Comparison of ENCODE assay signal across 8 mouse cellular contexts in genomic region chr2:177758941-177759558, GRCm38 (mm10). TPM values are rescaled to one million over a fixed set of nuclear protein-coding genes. Genes with fewer than 3 reads are reported as not detected.
DNase-seq lines count a peak whose midpoint lies in the region; ATAC-seq and TF ChIP-seq lines count a peak whose summit lies in the region.
"Not testable (repeated sequence)": the region's sequence is repeated elsewhere in the genome, so short reads cannot be mapped to it uniquely, and the experiment has no call there.

TSS of gene Gm14322 (plus strand) at chr2:177759288.

- not testable (repeated sequence) for H3K27me3 ChIP-seq in limb, embryonic 14.5 days (ENCODE audit: control insufficient read depth, insufficient read depth, low read length); midbrain, embryonic 14.5 days (ENCODE audit: control insufficient read depth, insufficient read depth, low read length); stomach, embryonic 15.5 days (replicated peaks)

- not testable (repeated sequence) for ATAC-seq in limb, embryonic 14.5 days (ENCODE audit: low FRiP score, low read depth); midbrain, embryonic 14.5 days (ENCODE audit: low FRiP score, low TSS enrichment); stomach, embryonic 15.5 days (ENCODE audit: insufficient read depth, low FRiP score, low read depth)

- H3K27ac ChIP-seq in limb, embryonic 14.5 days (replicated peaks; ENCODE audit: low read depth, low read length); midbrain, embryonic 14.5 days (replicated peaks; ENCODE audit: low read depth, low read length); stomach, embryonic 15.5 days: not testable (repeated sequence)

- not testable (repeated sequence) for H3K4me1 ChIP-seq in limb, embryonic 14.5 days (ENCODE audit: control insufficient read depth, insufficient read depth, low read length); midbrain, embryonic 14.5 days (ENCODE audit: control insufficient read depth, insufficient read depth, low read length); stomach, embryonic 15.5 days

- 25% methylated on average over 9 of the region's 9 CpGs for WGBS in limb, embryonic 14.5 days
- 20% methylated on average over 9 of the region's 9 CpGs for WGBS in midbrain, embryonic 14.5 days
- 15% methylated on average over 9 of the region's 9 CpGs for WGBS in stomach, embryonic 15.5 days

- not testable (repeated sequence) for H3K36me3 ChIP-seq in limb, embryonic 14.5 days (ENCODE audit: control insufficient read depth, insufficient read depth, low read length); midbrain, embryonic 14.5 days (ENCODE audit: control insufficient read depth, insufficient read depth, low read length); stomach, embryonic 15.5 days

- not testable (repeated sequence) for H3K9ac ChIP-seq in limb, embryonic 14.5 days (ENCODE audit: low read depth, low read length, severe bottlenecking); midbrain, embryonic 14.5 days (replicated peaks; ENCODE audit: low read length); stomach, embryonic 15.5 days

- peak; percentile 57 for DNase-seq in ES-CJ7 (ENCODE audit: low read depth, low spot score)
- peak; percentile 81 for DNase-seq in cerebellum, adult 9-10 months
- peak; percentile 22 to 62 for DNase-seq in frontal cortex, postnatal 10 days (ENCODE audit: low spot score in 2 of 2)
- peak; percentile 40 to 52 for DNase-seq in heart, postnatal 14 days
- peak; percentile 46 to 47 for DNase-seq in kidney, postnatal 25 days
- peak; percentile 2 for DNase-seq in limb, embryonic 14.5 days (ENCODE audit: low spot score)
- peak; percentile 8 for DNase-seq in midbrain, embryonic 14.5 days

- intact Hi-C loops in heart, postnatal 14 days (cut with DNase I): not testable (repeated sequence)

- not testable (repeated sequence) for H3K9me3 ChIP-seq in limb, embryonic 14.5 days (ENCODE audit: control insufficient read depth, low read length); midbrain, embryonic 14.5 days (ENCODE audit: control insufficient read depth, low read length); stomach, embryonic 15.5 days

- 0 out of 2 replicates have a peak within 1 kb of the TSS, but pooled peaks have one; percentile 13 for H3K4me2 ChIP-seq in limb, embryonic 14.5 days (replicated peaks; ENCODE audit: low read depth, low read length, severe bottlenecking)
- peak within 1 kb of the TSS; percentile 28; the same call in 1 of the 2 replicates for H3K4me2 ChIP-seq in midbrain, embryonic 14.5 days (ENCODE audit: low read length)
- not testable (repeated sequence) for H3K4me2 ChIP-seq in stomach, embryonic 15.5 days

- not testable (repeated sequence) for TF ChIP-seq POLR2A in limb, embryonic 14.5 days (IDR thresholded peaks at IDR 0.05; ENCODE audit: borderline replicate concordance, extremely low read depth, insufficient read depth, insufficient read length)

- peak within 1 kb of the TSS; percentile 27 for H3K4me3 ChIP-seq in limb, embryonic 14.5 days (replicated peaks; ENCODE audit: low read length)
- H3K4me3 ChIP-seq in midbrain, embryonic 14.5 days (replicated peaks; ENCODE audit: low read depth, low read length): peak within 1 kb of the TSS; percentile 23
- H3K4me3 ChIP-seq in stomach, embryonic 15.5 days (replicated peaks): peak within 1 kb of the TSS; percentile 33

RNA-seq across cellular contexts. Expression of gene Gm14322, which starts in this region (rescaled TPM):
- 10 to 100 TPM; 17.3 to 18.0 TPM for total RNA-seq in heart, postnatal 14 days (2021)
- polyA plus RNA-seq in limb, embryonic 14.5 days (2012; rRNA removed): 4.4 and 9.3 TPM in 2 replicates
- polyA plus RNA-seq in limb, embryonic 14.5 days (2014; fragmentation: Nextera tagmentation; extraction: Ambion mirVana): 5.1 and 10.3 TPM in 2 replicates
- polyA plus RNA-seq in midbrain, embryonic 14.5 days (2014; fragmentation: Nextera tagmentation; extraction: Ambion mirVana): 6.8 and 8.8 TPM in 2 replicates
- polyA plus RNA-seq in stomach, embryonic 15.5 days (2015; fragmentation: Nextera tagmentation; extraction: Ambion mirVana): 6.7 and 7.7 TPM in 2 replicates

Comparison
In these comparisons a context has a peak if more than half of its experiments do, and no peak if none do; other contexts are left out.
1. DNase-seq: peak in every context shown above with its lines; median percentile 81 in cerebellum, adult 9-10 months; 57 in ES-CJ7; 46 in kidney, postnatal 25 days; 46 in heart, postnatal 14 days; 42 in frontal cortex, postnatal 10 days; 8 in midbrain, embryonic 14.5 days; 2 in limb, embryonic 14.5 days.